Mouse (Mus musculus): Measurements from ENCODE around the gene Zfp704.

The Zfp704 gene

DNA sequence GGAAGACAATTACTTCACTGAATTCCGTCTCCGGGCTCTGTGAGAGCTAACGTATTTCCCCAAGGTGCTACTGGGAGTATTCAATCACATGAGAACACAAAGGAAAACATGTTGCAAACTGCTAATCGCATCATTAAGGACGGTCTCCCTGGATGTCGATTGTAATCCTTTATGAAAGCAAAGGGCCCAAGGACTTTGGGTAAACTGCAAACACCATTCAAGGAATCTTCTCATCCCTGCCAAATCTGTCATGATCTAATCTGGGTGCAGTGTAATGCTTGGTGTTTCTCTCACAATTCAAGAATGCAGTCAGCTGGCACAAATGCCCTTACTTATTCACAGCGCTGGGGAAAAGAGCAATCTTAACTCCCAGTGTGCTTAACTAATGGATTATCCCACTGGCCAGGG lies 96.2 kb downstream of the Zfp704 start:
- DNase-seq, result no peak

GRCm38 (mm10) chr3:9512199-9512598 lies 97.7 kb downstream of the Zfp704 start:
- DNase-seq, result no peak

- DNase-seq, result no peak
Measured at GRCm38 (mm10) chr3:9505692-9506211, 104.1 kb downstream of the Zfp704 start.

GRCm38 (mm10) chr3:9504371-9504770 lies 105.5 kb downstream of the Zfp704 start:
- DNase-seq, result no peak

GRCm38 (mm10) chr3:9500725-9501124 lies 109.2 kb downstream of the Zfp704 start:
- DNase-seq, result peak; percentile 63

DNA sequence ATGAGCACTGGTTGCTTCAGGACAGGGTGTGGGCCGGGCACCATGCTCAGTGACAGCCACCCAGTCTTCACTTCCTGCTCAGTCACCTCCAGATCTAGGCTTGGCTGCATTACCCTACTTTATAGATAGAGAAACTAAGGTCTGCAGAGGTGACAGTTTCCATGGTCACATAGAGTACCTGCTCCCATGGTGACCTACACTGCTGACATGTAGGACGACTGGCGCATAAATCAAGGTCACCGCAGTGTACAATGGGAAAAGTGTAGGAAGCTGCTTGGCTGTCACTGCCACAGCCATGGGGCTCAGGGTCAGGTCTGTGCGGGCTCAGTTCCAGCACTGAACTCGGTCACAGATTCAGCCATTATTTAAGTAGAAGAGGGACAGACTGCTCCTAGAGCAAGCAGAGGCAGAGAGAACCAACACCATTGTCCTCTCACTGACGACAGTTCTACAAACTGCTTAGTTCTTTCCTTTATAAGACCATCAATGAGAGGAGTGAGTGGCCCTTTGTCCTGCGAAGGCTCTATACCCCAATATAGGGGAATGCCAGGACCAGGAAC lies 109.8 kb downstream of the Zfp704 start:
- DNase-seq, result no peak

GRCm38 (mm10) chr3:9499489-9499888 lies 110.4 kb downstream of the Zfp704 start:
- DNase-seq, result no peak

DNA sequence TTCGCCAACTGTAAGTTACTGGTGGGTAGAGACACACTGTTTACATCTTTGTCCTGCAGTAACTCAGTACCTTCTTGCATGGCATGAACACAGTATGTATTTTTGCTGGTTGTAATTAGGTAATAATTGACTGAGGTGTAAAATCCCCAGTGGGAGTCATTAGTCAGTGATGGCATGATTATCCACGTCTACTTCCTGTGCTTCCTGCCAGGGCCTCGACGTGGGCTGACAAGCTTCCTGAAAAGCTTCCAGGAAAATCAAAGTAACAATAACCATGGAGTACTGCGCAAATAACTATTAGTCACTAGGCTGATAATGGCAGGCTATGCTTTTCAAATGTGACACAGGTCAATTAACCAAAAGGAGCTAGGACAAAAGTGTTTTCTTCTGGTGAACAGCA lies 112.6 kb downstream of the Zfp704 start:
- no peak for DNase-seq

GRCm38 (mm10) chr3:9491766-9492283 lies 118.1 kb downstream of the Zfp704 start:
- DNase-seq, result no peak

DNA sequence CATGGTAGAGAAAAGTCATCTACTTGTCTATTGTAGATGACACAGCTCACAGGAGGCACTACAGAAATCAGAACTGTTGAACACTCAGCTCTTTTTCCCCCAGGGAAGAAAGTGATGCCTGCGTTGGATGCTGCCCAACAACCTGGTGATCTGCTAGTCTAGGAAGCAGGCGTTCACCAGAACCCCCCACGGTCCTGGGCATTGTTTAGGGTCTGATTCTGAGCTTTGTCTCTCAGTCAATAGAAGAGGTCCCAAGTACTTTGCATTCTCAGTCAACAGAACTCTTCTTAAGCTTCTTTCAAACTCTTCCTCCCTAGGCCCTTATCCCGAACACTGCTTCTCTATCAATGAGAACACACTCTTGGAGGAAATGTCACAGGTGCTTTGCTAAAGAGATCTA lies 122.2 kb downstream of the Zfp704 start:
- no peak for DNase-seq

DNA sequence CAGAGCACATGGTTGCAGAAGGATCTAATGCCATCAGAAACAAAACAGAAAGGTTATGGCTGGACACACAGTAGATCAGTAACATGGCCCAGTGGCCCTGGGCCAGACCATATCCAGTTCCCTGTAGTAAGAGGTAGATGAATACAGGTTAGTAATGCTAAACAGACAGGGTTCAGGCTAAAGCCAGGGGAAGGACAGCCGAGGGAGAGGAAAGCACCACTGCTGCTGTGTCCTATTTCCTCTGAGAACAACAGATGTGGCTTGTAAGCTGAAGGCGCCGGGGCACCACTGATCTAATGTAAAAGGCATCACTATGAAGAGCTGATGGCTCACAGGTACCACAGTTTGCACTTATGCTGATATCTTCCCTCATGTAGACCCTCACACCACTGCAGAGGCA lies 124.4 kb downstream of the Zfp704 start:
- DNase-seq, result no peak

GRCm38 (mm10) chr3:9481956-9482355 lies 127.9 kb downstream of the Zfp704 start:
- DNase-seq, result no peak

- DNase-seq, result no peak
Measured at GRCm38 (mm10) chr3:9481358-9481757, 128.5 kb downstream of the Zfp704 start.

DNA sequence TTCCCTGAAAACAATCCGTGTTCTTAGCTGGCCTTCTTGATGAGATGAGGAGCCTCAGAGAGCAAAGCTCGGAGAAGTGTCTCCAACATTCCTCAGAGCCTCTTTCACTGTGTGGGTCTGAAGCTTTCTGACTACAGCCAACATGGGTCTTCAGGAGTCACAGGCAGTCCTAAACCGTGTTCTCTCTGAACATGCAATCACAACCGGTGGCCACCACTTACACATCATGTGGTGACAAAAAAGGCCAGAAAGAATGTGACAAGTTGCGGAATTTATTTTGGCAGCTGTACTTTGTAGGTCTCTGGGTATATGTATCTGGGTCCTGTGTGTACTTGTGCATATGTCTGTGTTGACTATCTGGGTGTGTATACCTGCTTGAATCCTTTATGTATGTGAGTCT lies 128.9 kb downstream of the Zfp704 start:
- DNase-seq, result no peak

- DNase-seq, result no peak
Measured at GRCm38 (mm10) chr3:9477386-9477785, 132.5 kb downstream of the Zfp704 start.

DNA sequence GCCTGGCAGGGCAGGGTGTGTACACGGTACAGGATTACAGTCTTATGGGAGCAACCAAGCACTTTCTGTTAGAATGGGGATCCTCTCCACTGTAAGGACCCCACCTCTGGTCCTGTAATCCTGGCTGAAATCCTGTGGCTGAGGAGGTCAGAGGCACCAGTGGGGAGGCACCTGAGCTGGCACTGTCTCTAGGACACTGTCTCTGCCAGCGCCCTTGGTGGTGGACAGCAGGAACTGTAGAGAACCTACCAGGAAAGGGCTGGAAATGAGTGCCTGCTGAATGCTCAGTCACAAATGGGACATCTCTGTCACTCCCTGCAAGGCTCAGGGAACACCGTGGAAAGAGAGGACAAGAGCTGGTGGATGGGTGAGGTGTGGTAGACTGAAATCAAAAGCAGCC lies 133.5 kb downstream of the Zfp704 start:
- DNase-seq, result no peak

GRCm38 (mm10) chr3:9475501-9475900 lies 134.4 kb downstream of the Zfp704 start:
- DNase-seq, result no peak

- DNase-seq, result no peak
Measured at GRCm38 (mm10) chr3:9474331-9474730, 135.6 kb downstream of the Zfp704 start.

DNA sequence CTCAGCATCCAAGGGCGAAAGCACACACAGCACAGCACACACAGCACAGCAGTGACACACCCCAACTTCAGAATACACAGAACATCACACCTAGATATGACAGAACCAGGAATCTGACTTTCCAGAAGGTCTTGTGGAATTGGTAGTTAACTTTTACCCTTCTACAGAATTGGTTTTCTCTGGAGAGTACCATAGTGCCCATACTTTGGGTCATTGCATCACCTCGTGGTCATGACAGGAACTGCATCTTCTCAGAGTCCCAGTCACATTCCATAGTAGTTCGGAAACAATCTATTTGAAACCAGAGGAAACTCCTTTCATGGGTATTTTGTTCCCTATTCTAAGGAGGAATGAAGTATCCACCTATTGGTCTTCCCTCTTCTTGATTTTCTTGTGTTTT lies 143.6 kb downstream of the Zfp704 start:
- DNase-seq, result peak; percentile 43

- no peak for DNase-seq
Measured at GRCm38 (mm10) chr3:9465731-9466130, 144.2 kb downstream of the Zfp704 start.

DNA sequence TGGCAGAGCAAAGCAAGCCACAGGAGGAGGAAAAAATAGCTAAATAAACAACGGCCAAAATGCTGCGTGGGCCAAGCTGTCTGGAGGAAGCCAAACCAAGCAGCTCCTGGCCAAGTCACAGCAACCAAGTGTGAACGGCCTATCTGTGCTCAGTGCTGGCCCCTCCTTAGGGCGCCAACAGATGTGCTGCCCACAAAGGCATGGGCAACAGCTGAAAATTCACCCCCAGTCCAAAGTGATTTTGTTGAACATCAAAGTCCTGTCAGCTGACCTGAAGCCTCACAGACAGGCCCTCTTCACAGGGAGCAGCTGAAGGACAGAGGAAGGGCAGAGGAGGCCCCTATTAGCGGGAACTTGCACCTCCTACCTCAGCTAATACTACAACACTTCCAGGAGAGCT lies 148.2 kb downstream of the Zfp704 start:
- no peak for DNase-seq

GRCm38 (mm10) chr3:9460284-9460683 lies 149.6 kb downstream of the Zfp704 start:
- DNase-seq, result no peak

- no peak for DNase-seq
Measured at GRCm38 (mm10) chr3:9456380-9456890, 153.4 kb downstream of the Zfp704 start.

- no peak for DNase-seq
Measured at GRCm38 (mm10) chr3:9455351-9455750, 154.5 kb downstream of the Zfp704 start.

All from liver (tissue).